Mouse (Mus musculus): ENCODE measurements around the gene Wee2. TPM values are rescaled to one million over a fixed set of nuclear protein-coding genes. Genes with fewer than 3 reads are reported as not detected.
A peak's percentile ranks its signal among the peaks of the same experiment; 100 is the strongest.

The Wee2 gene
- polyA plus RNA-seq, 1 experiment from 2014 or later, result 0.09 TPM

- H3K4me3 ChIP-seq (ENCODE audit: low read length), result no peak overlapping the region
- H3K36me3 ChIP-seq (ENCODE audit: control insufficient read depth, insufficient read depth, low read length), result no peaks in the 10 kb centered on the region
- H3K27me3 ChIP-seq (ENCODE audit: control insufficient read depth, insufficient read depth, low read length), result no peaks in the 10 kb centered on the region
- no peaks in the 10 kb centered on the region for H3K9me3 ChIP-seq (ENCODE audit: control insufficient read depth, low read length)
- no peak overlapping the region for H3K4me2 ChIP-seq (replicated peaks; ENCODE audit: low read depth, low read length)
- no peak for ATAC-seq (ENCODE audit: low FRiP score, low TSS enrichment)
- no peak overlapping the region for H3K27ac ChIP-seq (ENCODE audit: low read depth, low read length)
- no peak overlapping the region for H3K9ac ChIP-seq (ENCODE audit: low read depth, low read length)
- H3K4me1 ChIP-seq (ENCODE audit: control insufficient read depth, insufficient read depth, low read length), result no peaks in the 10 kb centered on the region
- WGBS, result 34% methylated on average over 3 of the region's 3 CpGs
Measured at GRCm38 (mm10) chr6:40441755-40442154, 2.9 kb downstream of the Wee2 start.

DNA sequence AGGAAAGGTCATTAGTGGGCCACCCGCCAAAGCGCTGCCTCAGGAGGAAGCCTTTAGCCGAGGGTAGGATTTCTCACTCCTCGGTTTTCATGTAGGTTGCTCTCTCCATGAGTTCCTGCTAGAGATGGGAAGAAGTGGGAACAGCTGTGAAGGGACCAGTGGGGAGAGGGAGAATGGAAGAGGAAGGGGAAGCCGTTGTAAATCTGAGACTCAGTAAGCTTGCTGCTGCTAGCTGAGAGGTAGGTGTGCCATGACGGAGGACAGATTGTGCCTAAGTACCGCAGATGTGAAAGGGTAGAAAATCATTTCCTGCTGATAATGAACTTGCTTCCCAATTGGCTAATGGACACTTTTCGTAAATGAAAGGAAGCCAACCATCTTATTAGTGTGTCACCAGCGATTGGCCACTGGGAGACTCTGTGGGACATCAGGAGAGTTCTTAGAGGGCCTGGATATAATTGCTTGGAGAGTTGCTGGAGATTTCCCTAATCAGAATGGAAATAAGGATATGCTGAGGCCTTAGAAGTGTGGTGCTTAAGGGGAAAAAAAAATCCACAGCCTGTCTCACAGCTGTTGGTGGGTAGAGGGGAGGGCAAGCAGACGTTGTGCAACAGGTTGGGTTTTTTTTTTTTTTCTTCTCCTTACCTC lies 4.5 kb downstream of the Wee2 start:
- no peaks in the 10 kb centered on the region for H3K9me3 ChIP-seq (ENCODE audit: control insufficient read depth, low read length)
- ATAC-seq (ENCODE audit: low FRiP score, low TSS enrichment), result no peak
- H3K4me3 ChIP-seq (ENCODE audit: low read length), result no peak overlapping the region

GRCm38 (mm10) chr6:40448626-40449025 lies 9.7 kb downstream of the Wee2 start:
- H3K4me2 ChIP-seq (replicated peaks; ENCODE audit: low read depth, low read length), result no peak overlapping the region
- no peak overlapping the region for H3K4me3 ChIP-seq (ENCODE audit: low read length)
- no peaks in the 10 kb centered on the region for H3K36me3 ChIP-seq (ENCODE audit: control insufficient read depth, insufficient read depth, low read length)
- no peaks in the 10 kb centered on the region for H3K27me3 ChIP-seq (ENCODE audit: control insufficient read depth, insufficient read depth, low read length)
- no peak overlapping the region for H3K9ac ChIP-seq (ENCODE audit: low read depth, low read length)
- H3K4me1 ChIP-seq (ENCODE audit: control insufficient read depth, insufficient read depth, low read length), result no peaks in the 10 kb centered on the region
- no peak for ATAC-seq (ENCODE audit: low FRiP score, low TSS enrichment)
- no peaks in the 10 kb centered on the region for H3K9me3 ChIP-seq (ENCODE audit: control insufficient read depth, low read length)
- no peak overlapping the region for H3K27ac ChIP-seq (ENCODE audit: low read depth, low read length)

More for the DNA sequence above, 4.5 kb downstream of the Wee2 start:
- WGBS, result 26% methylated on average over 10 of the region's 10 CpGs
- Histone ChIP-seq H3K27ac (ENCODE audit: low read depth, low read length) (no peak overlapping the region), H3K4me2 (replicated peaks; ENCODE audit: low read depth, low read length) (no peak overlapping the region), H3K27me3 (ENCODE audit: control insufficient read depth, insufficient read depth, low read length) (no peaks in the 10 kb centered on the region), H3K4me1 (ENCODE audit: control insufficient read depth, insufficient read depth, low read length) (no peaks in the 10 kb centered on the region), H3K36me3 (ENCODE audit: control insufficient read depth, insufficient read depth, low read length) (no peaks in the 10 kb centered on the region), H3K9ac (ENCODE audit: low read depth, low read length) (no peak overlapping the region)

- H3K4me2 ChIP-seq (replicated peaks; ENCODE audit: low read depth, low read length), result no peak overlapping the region
- H3K9me3 ChIP-seq (ENCODE audit: control insufficient read depth, low read length), result no peaks in the 10 kb centered on the region
- H3K9ac ChIP-seq (ENCODE audit: low read depth, low read length), result no peak overlapping the region
- H3K4me1 ChIP-seq (ENCODE audit: control insufficient read depth, insufficient read depth, low read length), result no peaks in the 10 kb centered on the region
- no peak overlapping the region for H3K4me3 ChIP-seq (ENCODE audit: low read length)
- H3K27ac ChIP-seq (ENCODE audit: low read depth, low read length), result no peak overlapping the region
- no peak for ATAC-seq (ENCODE audit: low FRiP score, low TSS enrichment)
- WGBS, result 24% methylated on average over 7 of the region's 7 CpGs
- no peaks in the 10 kb centered on the region for H3K27me3 ChIP-seq (ENCODE audit: control insufficient read depth, insufficient read depth, low read length)
- no peaks in the 10 kb centered on the region for H3K36me3 ChIP-seq (ENCODE audit: control insufficient read depth, insufficient read depth, low read length)
Measured at GRCm38 (mm10) chr6:40454436-40455041, 15.7 kb downstream of the Wee2 start.

DNA sequence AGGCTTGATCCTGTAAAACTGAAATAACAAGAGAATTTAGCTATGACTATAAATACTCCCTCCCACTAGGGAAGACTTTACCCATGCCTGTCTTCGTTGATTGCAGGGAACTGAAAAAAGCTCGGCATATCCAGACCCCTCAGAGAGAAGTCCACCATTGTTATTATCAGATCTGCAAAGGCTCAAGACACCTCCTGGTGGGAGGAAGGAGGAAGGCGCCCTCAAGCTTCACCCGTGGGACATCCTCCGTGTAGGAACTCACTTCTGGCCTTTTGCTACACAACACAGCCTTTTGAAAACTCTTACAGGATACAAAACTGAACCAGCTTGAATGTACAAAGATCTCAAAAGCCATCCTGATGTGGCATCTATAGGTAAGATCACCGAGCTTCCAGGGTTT lies 26.8 kb downstream of the Wee2 start:
- no peak overlapping the region for H3K27ac ChIP-seq (ENCODE audit: low read depth, low read length)
- H3K27me3 ChIP-seq (ENCODE audit: control insufficient read depth, insufficient read depth, low read length), result no peaks in the 10 kb centered on the region
- H3K9ac ChIP-seq (ENCODE audit: low read depth, low read length), result no peak overlapping the region
- H3K9me3 ChIP-seq (ENCODE audit: control insufficient read depth, low read length), result no peaks in the 10 kb centered on the region
- no peak overlapping the region for H3K4me2 ChIP-seq (replicated peaks; ENCODE audit: low read depth, low read length)
- 51% methylated on average over 6 of the region's 6 CpGs for WGBS
- ATAC-seq (ENCODE audit: low FRiP score, low TSS enrichment), result no peak
- H3K4me1 ChIP-seq (ENCODE audit: control insufficient read depth, insufficient read depth, low read length), result no peaks in the 10 kb centered on the region
- H3K4me3 ChIP-seq (ENCODE audit: low read length), result no peak overlapping the region
- no peaks in the 10 kb centered on the region for H3K36me3 ChIP-seq (ENCODE audit: control insufficient read depth, insufficient read depth, low read length)

DNA sequence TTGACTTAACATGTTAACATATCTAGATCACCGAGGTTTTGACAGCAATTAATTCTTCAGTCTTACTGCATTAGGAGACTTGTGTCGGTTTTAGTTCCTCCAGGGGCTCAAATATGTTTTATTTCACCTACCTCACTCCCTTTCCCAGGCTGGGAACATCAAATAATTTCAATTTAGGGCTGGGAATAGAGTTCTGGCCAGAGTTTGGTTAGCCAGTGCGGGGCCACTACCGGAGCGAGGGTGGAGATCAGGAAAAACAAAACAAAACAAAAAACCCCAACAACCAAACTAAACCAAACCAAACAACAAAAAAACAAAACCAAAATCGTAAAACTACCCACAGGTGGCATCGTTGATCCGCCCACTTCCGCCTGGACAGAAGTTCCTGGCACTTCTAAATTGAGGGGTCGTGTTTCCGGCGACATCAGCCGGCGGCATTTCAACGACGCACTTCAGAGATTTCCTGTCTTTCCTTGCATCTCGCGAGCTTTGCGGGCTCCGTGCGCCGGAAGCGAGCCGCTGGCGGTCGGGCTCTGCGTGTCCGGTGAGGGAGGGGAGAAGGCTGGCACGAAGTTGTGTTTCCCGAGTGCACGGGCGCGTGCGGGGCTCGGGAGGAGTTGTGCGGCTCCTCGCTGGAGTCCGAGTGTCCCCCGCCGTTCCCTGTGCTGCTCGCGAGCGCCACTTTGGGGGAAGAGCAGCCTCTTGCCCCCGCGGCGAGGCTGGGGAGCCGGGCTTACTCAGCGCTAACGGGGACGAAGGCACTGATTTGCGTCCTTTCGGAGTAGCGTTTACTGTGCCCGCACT lies 32.2 kb downstream of the Wee2 start, which contains the start of gene Ssbp1:
Gene Ssbp1, plus strand, starts transcription at position 437 of the 804 bp plus-strand sequence.
- Histone ChIP-seq H3K27me3 (ENCODE audit: control insufficient read depth, insufficient read depth, low read length) (no peaks in the 10 kb centered on the region), H3K27ac (ENCODE audit: low read depth, low read length) (peak within 1 kb of the TSS; percentile 93), H3K9ac (ENCODE audit: low read depth, low read length) (peak within 1 kb of the TSS; percentile 92), H3K9me3 (ENCODE audit: control insufficient read depth, low read length) (no peaks in the 10 kb centered on the region), H3K4me1 (ENCODE audit: control insufficient read depth, insufficient read depth, low read length) (peaks cover 5% of the 10 kb centered on the region; the same call in 1 of the 2 replicates), H3K36me3 (ENCODE audit: control insufficient read depth, insufficient read depth, low read length) (peaks cover 28% of the 10 kb centered on the region), H3K4me3 (ENCODE audit: low read length) (peak within 1 kb of the TSS; percentile 67), H3K4me2 (replicated peaks; ENCODE audit: low read depth, low read length) (peak within 1 kb of the TSS; percentile 73)
- ATAC-seq (ENCODE audit: low FRiP score, low TSS enrichment), result peak; percentile 98
- WGBS, result under 1% methylated on average over 54 of the region's 54 CpGs

- peak overlapping the region; percentile 67 for H3K4me3 ChIP-seq (ENCODE audit: low read length)
- H3K9me3 ChIP-seq (ENCODE audit: control insufficient read depth, low read length), result no peaks in the 10 kb centered on the region
- peaks cover 31% of the 10 kb centered on the region for H3K36me3 ChIP-seq (ENCODE audit: control insufficient read depth, insufficient read depth, low read length)
- WGBS, result 1% methylated on average over 7 of the region's 7 CpGs
- H3K4me1 ChIP-seq (ENCODE audit: control insufficient read depth, insufficient read depth, low read length), result peaks cover 5% of the 10 kb centered on the region; the same call in 1 of the 2 replicates
- H3K9ac ChIP-seq (ENCODE audit: low read depth, low read length), result peak overlapping the region; percentile 92
- peak overlapping the region; percentile 73 for H3K4me2 ChIP-seq (replicated peaks; ENCODE audit: low read depth, low read length)
- no peak for ATAC-seq (ENCODE audit: low FRiP score, low TSS enrichment)
- peak overlapping the region; percentile 93 for H3K27ac ChIP-seq (ENCODE audit: low read depth, low read length)
- H3K27me3 ChIP-seq (ENCODE audit: control insufficient read depth, insufficient read depth, low read length), result no peaks in the 10 kb centered on the region
Measured at GRCm38 (mm10) chr6:40471720-40472010, 32.8 kb downstream of the Wee2 start.

DNA sequence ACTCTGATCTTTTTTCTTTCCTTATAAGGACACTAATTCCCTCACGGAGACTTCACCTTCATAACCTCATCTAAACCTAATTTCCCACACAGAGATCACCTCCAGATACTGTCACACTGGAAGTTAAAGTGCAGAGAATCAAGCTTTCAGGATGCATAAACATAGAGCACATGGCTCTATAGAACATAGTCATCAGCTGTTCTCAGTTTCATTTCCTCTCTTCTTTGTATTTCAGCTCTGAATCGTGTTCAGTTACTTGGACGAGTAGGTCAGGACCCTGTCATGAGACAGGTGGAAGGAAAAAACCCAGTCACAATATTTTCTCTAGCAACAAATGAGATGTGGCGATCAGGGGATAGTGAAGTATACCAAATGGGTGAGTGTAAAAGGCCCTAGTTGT lies 37.2 kb downstream of the Wee2 start:
- ATAC-seq (ENCODE audit: low FRiP score, low TSS enrichment), result no peak
- Histone ChIP-seq H3K27ac (ENCODE audit: low read depth, low read length) (no peak overlapping the region), H3K27me3 (ENCODE audit: control insufficient read depth, insufficient read depth, low read length) (no peaks in the 10 kb centered on the region), H3K4me2 (replicated peaks; ENCODE audit: low read depth, low read length) (no peak overlapping the region), H3K9ac (ENCODE audit: low read depth, low read length) (no peak overlapping the region), H3K4me1 (ENCODE audit: control insufficient read depth, insufficient read depth, low read length) (peaks cover 5% of the 10 kb centered on the region; the same call in 1 of the 2 replicates), H3K9me3 (ENCODE audit: control insufficient read depth, low read length) (no peaks in the 10 kb centered on the region), H3K4me3 (ENCODE audit: low read length) (no peak overlapping the region), H3K36me3 (ENCODE audit: control insufficient read depth, insufficient read depth, low read length) (peaks cover 55% of the 10 kb centered on the region)
- 81% methylated on average over 4 of the region's 4 CpGs for WGBS

DNA sequence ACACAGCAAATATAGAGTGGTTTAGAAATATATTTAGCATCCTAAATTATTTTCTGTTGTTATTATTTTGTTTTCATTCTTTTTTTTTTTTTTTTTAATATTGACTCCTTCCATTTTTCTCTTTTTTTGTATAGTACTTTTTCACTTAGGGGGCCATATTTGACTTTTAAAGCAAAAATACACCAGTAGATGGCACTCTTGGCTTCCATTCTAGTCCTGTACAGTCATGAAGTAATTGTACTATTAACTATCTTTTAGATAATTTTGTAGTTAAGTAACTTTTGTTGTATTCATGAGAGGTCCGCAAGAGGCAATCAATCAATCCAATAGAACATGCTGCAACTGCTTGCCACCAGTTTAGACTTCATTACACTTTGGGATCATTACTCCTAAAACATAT lies 40.8 kb downstream of the Wee2 start:
- no peak overlapping the region for H3K4me2 ChIP-seq (replicated peaks; ENCODE audit: low read depth, low read length)
- ATAC-seq (ENCODE audit: low FRiP score, low TSS enrichment), result no peak
- no peaks in the 10 kb centered on the region for H3K9me3 ChIP-seq (ENCODE audit: control insufficient read depth, low read length)
- H3K4me1 ChIP-seq (ENCODE audit: control insufficient read depth, insufficient read depth, low read length), result no peaks in the 10 kb centered on the region
- no peaks in the 10 kb centered on the region for H3K27me3 ChIP-seq (ENCODE audit: control insufficient read depth, insufficient read depth, low read length)
- H3K9ac ChIP-seq (ENCODE audit: low read depth, low read length), result no peak overlapping the region
- peaks cover 70% of the 10 kb centered on the region for H3K36me3 ChIP-seq (ENCODE audit: control insufficient read depth, insufficient read depth, low read length)
- WGBS, result 75% methylated on average over 1 of the region's 1 CpGs
- no peak overlapping the region for H3K27ac ChIP-seq (ENCODE audit: low read depth, low read length)
- no peak overlapping the region for H3K4me3 ChIP-seq (ENCODE audit: low read length)
